Mouse (Mus musculus) megakaryocyte progenitor cell, adult 5-6 weeks (primary cell): Measurements from ENCODE around the gene Ica1. TPM values are rescaled to one million over a fixed set of nuclear protein-coding genes. Genes with fewer than 3 reads are reported as not detected.

Experiments used
- ATAC-seq: replicated peaks from 2 replicates; pipeline ENCODE4 v1.8.0; 2016; ENCODE audit warnings: mild to moderate bottlenecking, moderate TSS enrichment, inconsistent platforms; ENCODE audit not compliant: poor library complexity
- total RNA-seq, 2 experiments: library from RNA; stranded (forward) in 1 of 2; stranded (reverse) in 1 of 2; fragments of 157-497, 149-512 nt in 1 of 2; fragments of 200-1000 nt in 1 of 2; gene quantifications; 2 replicates each; pipeline versions ENCODE4 v1.2.3 to v1.2.4; 2015 to 2017

Ica1 gene
- total RNA-seq, 2 experiments from 2014 or later, result 25.9 to 35.6 TPM

GRCm38 (mm10) chr6:8648185-8648901, 129.9 kb downstream of the Ica1 start:
- ATAC-seq, result no peak

DNA sequence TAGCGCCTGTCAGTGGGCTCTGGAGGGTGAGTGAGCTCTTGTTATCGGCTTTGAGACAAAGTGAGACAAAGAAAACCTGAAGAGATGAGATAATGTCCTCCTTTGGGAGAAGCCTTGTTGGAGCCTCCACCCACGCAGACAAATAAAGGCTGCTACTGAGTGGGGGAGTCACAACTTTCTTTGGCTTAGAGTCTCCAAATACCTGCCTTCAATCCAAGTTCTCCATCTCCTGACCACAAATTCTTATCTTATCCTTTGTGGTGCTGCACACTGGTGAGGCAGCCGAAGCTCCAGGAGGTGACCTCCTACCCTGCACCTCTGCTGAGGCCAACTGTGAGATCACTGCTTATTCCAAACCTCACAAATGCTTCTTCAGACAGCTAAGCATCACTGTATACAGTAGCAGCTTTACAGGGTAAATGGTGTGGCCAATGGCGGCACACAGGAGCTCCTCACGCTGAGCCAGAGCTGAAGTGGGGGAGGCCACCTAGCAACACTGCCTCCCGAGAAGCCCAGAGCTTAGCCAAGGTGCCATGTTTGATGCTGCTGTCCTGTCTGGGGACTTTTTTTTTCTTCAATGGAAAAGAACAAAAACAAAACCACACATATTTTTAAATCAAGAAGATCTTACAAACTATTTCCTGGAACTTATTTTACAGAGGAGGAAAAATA, 130.6 kb downstream of the Ica1 start:
- peak; percentile 84 for ATAC-seq

DNA sequence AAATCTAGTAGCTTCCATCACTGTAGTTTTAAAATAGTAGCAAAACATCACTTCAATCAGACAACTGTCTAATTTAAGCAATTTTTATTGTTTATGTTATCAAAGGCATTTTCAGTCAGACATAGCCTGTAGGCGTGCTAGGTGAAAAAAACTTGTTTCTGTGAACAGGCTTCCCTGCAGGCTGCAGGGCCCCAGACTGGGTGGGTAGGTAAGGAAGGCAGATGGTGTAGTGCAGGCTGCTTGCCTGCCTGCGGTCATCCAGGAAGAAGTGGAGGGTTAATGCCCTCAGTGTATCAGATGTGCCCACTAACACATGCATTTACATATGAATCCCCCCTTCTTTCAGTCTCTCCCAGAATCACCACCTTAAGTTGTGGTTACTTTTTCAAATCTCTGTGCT, 132.6 kb downstream of the Ica1 start:
- ATAC-seq, result no peak

GRCm38 (mm10) chr6:8644703-8645102, 133.6 kb downstream of the Ica1 start:
- no peak for ATAC-seq

DNA sequence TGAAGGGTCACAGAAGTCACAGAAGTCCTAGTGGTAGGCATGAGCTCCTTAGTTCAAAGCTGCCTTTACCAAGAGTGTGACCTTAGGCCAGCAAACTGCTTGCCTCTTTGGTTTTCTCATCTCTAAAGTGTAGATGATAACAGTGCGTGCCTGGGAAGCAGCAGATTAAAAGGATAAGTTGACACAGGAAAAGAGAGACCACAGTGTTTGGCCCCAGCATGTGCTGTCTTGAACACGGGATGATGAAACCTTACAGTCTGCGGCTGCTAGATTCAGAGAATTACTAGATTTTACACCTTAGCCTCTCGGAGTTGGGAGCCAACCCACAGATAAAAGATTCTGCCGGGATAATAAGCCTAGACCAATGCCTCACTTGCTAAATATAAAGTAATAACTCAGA, 137.4 kb downstream of the Ica1 start:
- ATAC-seq, result 0 out of 2 replicates have a peak, but pooled peaks have one; percentile 26

DNA sequence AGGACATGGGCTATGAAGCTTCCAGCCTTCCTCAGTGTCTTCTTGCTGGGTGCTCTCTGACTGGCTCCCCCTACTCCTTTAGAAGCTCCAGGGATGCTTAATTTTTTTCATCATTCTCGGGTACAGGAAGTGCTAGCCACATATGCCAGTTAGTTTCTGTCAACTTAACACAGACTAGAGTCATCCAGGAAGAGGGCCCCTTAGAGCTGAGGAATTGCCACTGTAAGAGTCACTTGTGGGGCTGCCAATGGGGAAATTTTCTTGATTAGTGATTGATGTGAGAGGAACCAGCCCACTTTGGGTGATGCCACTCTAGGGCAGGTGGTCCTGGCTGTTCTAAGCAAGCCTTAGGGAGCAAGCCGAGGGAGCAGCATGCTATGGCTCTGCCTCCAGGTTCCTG, 138.8 kb downstream of the Ica1 start:
- no peak for ATAC-seq

DNA sequence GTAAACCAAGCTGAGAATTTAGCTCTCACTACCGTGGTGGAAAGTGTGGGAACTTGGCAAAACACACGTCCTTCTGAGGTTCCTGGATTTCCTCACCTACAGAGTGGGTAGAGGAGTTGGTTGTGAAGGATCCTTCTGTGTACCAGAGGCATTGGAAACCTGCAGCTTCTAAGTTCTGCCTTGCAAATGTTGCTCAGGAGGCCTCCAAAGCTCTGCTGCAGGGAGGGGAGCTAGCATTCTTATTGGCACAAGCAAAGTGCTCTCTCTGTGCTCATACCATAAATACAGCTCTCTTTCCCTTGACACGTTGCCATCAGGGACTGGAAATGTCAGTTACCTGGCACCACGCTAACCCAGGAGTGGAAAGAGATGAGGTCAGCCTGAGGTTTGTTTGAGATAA, 139.4 kb downstream of the Ica1 start:
- 0 out of 2 replicates have a peak, but pooled peaks have one; percentile 9 for ATAC-seq

DNA sequence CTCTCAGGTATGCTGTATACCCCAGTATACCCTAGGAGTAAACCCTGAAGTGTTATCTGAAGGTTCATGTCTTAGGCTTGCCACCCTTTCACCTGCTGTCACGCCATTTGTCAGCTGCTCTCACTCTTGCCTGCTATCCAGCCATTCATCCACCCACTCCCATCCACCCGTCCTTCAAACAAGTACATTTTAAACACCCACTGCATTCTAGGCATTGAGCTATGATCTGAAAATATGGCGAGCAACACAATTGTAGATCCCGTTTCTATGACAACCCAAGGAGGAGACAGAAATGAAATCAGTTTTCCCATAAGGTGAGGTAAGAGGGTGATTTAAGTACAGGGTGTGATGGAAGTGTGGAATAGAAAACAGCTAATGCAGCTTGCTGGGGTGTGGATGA, 140.2 kb downstream of the Ica1 start:
- ATAC-seq, result no peak

DNA sequence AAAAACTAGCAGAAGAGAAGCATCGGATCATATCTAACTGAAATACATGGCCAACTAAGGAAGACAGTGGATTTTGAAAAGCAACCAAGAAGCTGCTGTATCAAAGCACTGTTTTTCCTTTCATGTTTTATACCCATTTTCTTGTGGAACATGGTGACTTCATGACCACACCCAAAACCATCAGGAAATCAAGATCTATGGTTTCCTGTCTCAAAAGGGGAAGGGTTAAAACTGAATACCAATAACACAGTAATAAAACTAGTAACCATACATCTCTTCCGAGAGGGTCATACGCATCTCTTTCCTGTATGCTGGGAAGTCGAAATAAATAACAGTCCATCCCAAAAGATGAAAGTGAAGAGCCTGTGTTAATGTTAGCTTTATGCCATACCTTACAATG, 145.6 kb downstream of the Ica1 start:
- 0 out of 2 replicates have a peak, but pooled peaks have one; percentile 5 for ATAC-seq

DNA sequence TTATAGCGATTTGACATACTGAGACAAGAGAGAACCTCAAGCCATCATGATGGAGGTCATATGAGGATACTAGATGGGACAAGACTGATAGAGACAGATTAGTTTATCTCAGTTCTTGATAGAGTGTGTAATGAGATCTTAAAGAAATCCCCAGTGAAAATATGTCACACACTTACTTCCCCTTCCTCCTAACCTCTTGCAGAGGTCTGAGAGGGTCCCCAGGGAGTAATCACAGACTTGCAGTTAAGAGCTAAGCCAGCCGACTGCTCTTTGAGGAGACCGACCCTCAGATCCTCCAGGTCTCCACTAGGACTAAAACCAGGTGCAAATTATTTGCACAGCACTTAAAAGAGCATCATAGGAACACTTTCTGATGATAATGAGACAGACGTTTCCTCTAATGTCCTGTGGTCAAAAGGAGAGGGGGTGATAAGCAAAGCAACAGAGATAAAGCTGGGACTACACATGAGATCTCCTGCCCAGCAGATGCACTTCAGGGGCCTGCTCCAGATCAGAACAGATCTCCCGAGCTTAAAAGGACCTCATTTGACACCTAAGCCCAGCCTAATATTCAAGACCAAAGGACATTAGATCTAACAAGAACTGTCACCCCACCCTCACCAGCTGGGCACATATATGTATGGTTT, 146.2 kb downstream of the Ica1 start:
- peak; percentile 83 for ATAC-seq

GRCm38 (mm10) chr6:8631362-8631761, 146.9 kb downstream of the Ica1 start:
- no peak for ATAC-seq

GRCm38 (mm10) chr6:8630531-8630930, 147.8 kb downstream of the Ica1 start:
- no peak for ATAC-seq

DNA sequence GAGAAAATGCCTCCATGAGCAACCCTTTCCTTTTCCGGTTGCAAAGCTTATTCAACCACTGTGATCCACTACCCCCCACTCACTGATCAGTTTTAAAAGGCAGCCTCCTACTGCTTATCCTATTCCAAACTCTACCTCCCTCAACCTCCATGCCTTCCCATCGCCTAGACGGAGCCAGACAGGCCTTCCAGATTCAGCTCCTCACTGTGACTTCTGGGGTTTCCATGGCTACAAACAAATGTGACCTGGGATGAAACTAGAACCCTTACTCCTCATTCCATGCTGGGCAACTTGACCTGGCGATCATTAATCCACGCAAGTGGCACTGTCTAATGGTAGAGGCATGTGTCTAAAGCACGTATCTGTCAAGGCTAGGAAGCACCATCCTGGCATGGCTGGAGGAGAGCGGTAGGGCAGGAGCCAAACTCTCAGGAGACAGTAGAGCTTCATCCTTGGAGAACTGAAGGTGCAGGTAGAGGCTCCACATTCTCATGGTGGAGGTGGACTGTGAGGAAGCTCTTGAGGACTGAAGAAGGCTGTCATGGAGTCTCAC, 149.5 kb downstream of the Ica1 start:
- ATAC-seq, result no peak

DNA sequence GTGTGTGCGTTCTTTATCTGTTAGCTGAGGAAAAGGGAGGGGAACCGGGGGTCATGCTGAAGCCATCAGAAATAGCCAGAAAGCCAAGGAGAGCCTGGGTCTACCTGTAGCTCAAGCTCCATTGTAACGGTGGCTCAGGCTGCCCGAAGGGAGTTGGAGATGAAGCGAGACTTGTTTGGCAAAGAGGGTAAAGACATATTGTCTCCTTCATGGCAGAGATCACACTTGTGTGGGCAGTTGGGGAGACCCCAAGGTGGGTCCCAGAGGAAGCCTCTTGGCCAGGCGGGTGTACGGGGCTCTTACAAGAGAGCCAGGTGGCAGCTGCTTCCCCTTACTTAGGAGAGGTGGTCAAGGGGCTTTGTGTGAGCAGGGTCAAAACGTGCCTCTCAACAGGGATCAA, 150.1 kb downstream of the Ica1 start:
- no peak for ATAC-seq

- no peak for ATAC-seq
Observed at GRCm38 (mm10) chr6:8623045-8623444, 155.2 kb downstream of the Ica1 start.

DNA sequence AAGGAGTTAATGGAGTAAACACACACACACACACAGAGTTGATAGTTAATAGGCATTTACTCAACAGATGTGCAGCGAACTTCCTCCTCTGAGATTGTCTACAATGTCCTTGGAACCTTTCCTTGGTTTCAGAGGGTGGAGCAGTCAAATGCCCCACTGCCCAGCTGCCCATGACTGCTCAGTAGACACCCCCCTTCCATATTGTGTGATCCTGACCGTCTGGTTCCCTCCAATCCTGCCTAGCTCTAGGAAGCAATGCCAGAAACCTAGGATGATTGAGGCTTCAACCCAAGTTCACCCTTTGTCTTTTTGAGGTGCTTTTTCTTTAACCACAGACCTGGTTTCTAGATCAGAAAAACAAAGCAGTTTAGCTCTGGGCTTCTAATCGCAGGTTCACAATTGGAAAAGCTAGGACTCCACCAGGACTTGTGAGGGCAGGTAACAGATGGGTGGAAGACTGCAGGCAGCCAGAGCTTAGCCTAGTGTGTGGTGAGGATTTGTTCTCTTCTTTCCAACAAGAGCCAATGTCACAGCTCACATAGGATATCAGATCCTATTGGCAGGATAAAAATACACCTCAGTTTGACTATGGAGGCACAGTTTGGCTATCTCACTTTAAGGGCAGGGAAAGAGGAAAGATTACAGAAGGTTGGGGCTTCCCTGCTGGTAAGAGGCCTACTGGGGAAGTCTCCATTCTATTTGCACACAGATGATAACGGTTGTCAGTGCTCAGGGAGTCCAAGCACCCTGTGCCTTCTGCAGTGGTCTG, 158.5 kb downstream of the Ica1 start:
- ATAC-seq, result no peak; the same call in 1 of the 2 replicates

DNA sequence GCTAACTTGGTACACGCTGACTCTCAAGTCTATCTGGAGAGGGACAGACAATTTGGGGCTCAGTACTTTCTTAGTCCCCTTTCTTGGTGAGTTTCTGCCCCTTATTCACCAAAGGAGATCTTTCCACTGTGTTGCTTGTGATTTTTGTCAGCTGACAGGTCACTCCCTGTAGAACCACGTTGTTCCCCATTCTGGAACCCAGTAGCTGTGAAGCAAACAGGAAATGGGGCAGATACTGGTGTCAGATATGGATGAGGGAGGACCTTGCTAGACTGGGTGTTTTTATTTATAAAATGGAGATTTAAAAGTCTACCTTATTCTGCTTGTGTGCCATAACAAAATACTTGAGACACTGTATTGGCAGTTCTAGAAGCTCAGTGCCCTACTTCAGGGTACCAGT, 160.9 kb downstream of the Ica1 start:
- ATAC-seq, result peak; percentile 57; the same call in 1 of the 2 replicates

GRCm38 (mm10) chr6:8591665-8592064, 186.6 kb downstream of the Ica1 start:
- ATAC-seq, result no peak

DNA sequence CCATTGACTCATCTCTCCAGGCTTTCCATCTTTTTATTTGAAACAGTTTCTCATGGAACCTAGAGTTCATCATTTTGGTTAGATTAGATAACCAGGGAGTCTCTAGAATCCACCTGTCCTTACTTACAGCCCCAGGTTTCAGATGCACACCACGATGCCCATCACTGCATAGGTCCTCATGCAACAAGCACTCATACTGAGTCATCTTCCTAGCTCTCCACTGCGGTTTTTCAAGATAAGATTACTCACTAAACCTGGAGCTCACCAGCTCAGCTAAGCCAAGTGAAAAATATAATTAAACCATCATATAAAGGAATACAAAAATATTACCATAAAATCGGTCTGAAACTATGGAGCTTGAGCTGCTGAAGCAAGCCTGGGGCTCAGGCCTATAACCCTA, 194.4 kb downstream of the Ica1 start:
- no peak for ATAC-seq

DNA sequence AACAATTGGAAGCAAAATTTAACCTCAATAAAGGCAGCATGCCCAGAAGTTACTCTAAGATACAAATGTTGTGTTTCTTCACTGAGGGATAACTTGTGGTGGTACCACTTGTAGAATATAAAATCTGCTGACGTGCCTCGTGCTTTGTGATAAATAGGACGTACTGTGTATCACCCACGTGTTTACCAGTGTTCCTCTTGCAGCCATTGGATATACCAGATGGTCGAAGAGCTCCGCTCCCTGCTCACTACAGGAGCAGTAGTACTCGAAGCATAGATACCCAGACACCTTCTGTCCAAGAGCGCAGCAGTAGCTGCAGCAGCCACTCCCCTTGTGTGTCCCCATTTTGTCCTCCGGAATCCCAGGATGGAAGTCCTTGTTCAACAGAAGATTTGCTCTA, 195.9 kb downstream of the Ica1 start:
- no peak for ATAC-seq
